Mouse (Mus musculus): ENCODE data around the gene Hoxd8.

The Hoxd8 gene

GRCm38 (mm10) chr2:74704393-74704998, at the start of gene Hoxd8:
Hoxd8 (plus strand) TSS chr2:74704615.
- peak; percentile 89 to 95 for DNase-seq (ENCODE audit: inconsistent age in 2 of 2, low spot score in 1 of 2)

DNA sequence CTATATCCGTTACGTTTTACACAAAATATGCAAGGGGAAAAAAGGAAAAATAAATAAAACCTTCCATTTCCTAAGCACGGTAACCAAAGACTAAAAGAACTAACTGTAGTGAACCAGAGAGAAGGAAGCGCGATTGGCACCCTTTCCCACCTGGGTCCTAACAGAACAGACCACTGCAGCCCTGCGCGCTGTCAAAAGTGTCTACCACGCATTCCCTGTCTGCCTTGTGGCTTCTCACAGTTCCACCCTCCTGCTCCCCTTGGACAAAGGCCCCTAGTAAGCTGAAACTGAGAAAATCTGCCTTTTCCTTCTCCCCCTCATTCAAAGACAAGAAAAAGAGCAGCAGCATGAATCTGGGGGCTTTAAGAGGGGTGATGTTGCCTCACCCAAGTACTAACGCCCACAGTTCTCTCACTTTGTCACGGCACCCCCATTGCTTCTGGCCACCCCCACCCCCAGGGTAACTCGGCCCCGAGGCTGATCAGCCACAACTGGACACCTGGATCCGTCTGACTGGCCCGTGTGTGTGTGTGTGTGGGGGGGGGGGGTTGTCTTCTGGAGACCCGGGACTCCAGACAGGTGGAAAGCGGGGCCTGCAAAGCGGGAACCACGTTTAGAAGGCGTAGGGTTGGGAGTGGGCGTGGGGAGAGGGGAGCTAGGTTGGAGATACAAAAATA, 49.5 kb upstream of the Hoxd8 start:
- no peak for DNase-seq (ENCODE audit: inconsistent age in 2 of 2, low spot score in 1 of 2)

- peak in 1 of 2 experiments; percentile 64 for DNase-seq (ENCODE audit: inconsistent age in 2 of 2, low spot score in 1 of 2)
Measured at GRCm38 (mm10) chr2:74655420-74655781, 49.0 kb upstream of the Hoxd8 start.

DNA sequence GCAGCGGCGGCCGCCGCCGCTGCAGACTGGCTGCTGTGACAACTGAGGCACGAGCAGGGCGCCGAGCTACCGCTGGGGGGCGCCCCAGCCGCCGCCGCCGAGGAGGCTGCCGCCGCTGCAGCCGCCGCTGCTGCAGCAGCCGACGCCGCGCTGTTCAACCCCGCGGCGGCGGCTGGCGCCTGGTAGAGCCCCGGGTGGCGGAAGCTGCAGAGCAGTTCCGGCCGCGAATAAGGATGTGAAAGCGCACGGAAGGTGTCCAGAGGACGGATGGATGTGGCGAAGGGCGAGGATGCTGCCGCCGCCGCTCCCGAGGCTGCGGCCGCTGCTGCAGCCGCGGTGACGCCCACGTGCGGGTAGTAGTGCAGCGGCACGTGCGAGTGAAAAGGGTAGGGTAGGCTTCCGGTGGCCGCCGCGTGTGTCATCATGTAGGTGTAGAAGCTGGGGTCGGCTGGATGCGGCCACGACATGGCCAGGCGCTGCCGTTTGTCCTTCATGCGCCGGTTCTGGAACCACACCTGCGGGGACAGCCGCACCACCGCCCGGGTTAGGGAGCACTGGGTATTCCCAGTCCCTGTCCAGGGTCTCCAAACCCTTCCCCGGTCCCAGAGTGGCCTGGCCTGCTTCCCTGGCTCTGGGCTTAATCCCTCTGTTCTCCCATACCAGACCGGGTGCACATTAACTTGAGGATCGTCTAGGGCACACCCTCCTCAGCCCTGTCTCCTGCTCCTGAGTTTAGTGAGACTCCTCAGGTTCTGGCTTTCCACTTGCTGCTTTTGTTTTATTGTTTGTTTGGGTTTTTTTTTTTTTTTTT, 48.4 kb upstream of the Hoxd8 start:
- peak in 1 of 2 experiments; percentile 37 for DNase-seq (ENCODE audit: inconsistent age in 2 of 2, low spot score in 1 of 2)

DNA sequence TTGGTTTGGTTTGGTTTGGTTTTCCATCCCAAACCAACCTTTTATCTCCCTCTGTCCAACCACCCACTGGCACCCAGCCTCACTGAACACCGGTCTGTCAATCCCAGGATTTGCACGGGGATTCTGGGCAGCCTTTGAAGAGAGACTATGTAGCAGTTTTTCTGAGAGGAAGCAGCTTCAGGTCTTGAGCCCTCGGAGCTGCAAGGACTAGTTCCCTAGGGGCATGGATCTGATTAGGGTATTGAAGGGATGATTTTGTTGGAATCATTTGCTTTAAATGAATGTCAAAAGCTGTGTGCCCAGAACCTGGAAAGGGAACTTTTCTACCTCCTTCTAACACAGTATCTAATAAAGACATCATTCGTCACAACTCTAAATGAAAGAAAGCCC, 47.8 kb upstream of the Hoxd8 start:
- peak in 1 of 2 experiments; percentile 37 for DNase-seq (ENCODE audit: inconsistent age in 2 of 2, low spot score in 1 of 2)

- DNase-seq (ENCODE audit: inconsistent age in 2 of 2, low spot score in 1 of 2): peak in 1 of 2 experiments; percentile 55
Measured at GRCm38 (mm10) chr2:74657251-74658023, 47.0 kb upstream of the Hoxd8 start.

GRCm38 (mm10) chr2:74658024-74658666, 46.3 kb upstream of the Hoxd8 start:
- no peak for DNase-seq (ENCODE audit: inconsistent age in 2 of 2, low spot score in 1 of 2)

- DNase-seq (ENCODE audit: inconsistent age in 2 of 2, low spot score in 1 of 2): no peak
Measured at GRCm38 (mm10) chr2:74658667-74659371, 45.6 kb upstream of the Hoxd8 start.

GRCm38 (mm10) chr2:74659507-74660005, 44.9 kb upstream of the Hoxd8 start, which contains the start of gene Evx2:
Evx2 (minus strand) TSS chr2:74659557.
- no peak for DNase-seq (ENCODE audit: inconsistent age in 2 of 2, low spot score in 1 of 2)

GRCm38 (mm10) chr2:74660421-74661375, 43.7 kb upstream of the Hoxd8 start:
- DNase-seq (ENCODE audit: inconsistent age in 2 of 2, low spot score in 1 of 2): no peak

- peak in 1 of 2 experiments; percentile 47 for DNase-seq (ENCODE audit: inconsistent age in 2 of 2, low spot score in 1 of 2)
Measured at GRCm38 (mm10) chr2:74661685-74662084, 42.7 kb upstream of the Hoxd8 start.

DNA sequence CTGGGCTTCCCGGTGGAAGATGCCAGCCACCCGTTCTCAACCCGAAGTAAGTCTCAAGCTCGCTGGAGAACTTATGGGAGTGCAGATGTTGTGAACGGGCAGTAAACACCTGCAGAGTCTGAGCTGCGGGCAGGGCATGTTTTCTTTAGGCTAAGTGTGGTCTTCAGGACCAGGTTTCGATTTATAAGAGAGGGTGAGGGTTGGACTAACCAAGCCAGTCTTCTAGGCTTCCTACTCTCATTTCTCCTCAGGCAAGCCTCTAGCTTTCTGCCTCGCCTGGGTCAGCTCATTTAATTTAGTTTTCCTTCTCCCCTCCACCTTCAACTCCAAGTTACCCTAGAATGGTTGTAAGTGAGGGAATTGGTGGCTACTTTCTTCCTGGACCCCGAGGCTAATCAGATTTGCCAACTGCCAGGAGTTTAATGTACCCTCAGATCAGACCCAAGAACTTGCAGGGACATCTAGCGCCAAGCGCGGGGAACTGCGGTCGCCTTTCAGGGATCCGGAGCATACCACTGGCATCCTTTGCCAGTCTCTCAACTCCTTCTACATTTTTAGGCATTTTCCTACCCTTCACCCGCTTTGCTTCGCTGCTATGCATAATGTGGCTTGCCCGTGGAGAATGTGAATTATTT, 41.0 kb upstream of the Hoxd8 start:
- DNase-seq (ENCODE audit: inconsistent age in 2 of 2, low spot score in 1 of 2): peak in 1 of 2 experiments; percentile 74

GRCm38 (mm10) chr2:74666411-74666810, 38.0 kb upstream of the Hoxd8 start:
- DNase-seq (ENCODE audit: inconsistent age in 2 of 2, low spot score in 1 of 2): no peak

DNA sequence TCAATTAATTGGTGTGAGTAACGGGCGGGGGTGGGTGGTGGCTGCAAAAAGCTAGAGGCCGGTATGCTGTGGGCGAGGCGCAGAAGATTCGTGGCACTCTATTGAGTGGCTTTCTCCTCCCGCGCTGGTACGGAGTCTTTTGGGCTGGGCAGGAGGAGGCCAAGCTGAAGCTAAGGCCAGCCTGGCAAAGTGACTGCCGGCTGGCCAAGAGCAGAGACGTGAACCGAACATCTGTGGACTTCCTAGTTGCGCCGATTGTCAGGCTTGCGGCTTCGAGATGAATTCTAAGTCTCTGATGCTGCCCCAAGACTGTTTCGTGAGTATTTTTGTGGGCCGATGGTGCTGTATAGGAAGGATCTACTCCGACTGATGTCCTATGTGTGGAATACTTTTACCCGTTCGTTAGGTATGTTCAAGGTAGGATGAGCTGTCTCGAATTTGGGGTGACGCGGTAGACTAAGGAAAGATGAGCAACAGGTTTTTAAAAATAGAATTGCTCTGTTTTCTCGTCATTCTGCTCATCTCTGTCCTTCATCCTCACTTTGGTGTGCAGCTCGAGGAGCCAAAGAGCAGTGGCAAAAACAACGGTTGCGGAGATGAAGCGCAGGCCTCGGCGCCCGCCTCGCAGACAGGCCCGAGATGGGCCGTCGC, 37.1 kb upstream of the Hoxd8 start:
- DNase-seq (ENCODE audit: inconsistent age in 2 of 2, low spot score in 1 of 2): peak in 1 of 2 experiments; percentile 52

DNA sequence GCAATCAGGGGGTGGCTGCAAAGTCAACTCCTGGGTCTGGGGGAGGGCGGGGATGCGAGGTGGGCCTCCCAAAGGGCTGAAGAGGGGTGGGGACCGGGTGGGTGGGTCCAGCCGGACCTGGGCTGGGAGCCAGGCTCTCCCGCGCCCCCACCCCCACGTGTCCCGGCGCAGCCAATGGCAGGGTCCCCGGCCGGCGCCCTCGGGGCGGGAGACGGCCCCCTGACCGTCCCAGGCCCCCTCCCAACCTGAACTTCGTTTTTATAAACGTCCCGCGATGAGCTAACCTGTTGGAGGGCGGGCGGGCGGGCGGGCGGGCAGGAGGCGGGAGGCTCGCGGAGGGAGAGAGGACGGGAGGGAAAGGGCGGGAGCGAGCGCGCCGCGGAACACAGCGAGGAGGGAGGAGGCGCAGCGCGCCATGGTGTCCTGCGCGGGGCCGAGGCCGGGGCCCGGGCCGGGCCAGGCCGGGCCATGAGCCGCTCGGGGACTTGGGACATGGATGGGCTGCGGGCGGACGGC, 36.5 kb upstream of the Hoxd8 start, which contains the start of gene Hoxd13:
Gene Hoxd13, plus strand, starts transcription at position 469 of the 516 bp plus-strand sequence.
- DNase-seq (ENCODE audit: inconsistent age in 2 of 2, low spot score in 1 of 2): no peak

- DNase-seq (ENCODE audit: inconsistent age in 2 of 2, low spot score in 1 of 2): peak in 1 of 2 experiments; percentile 69
Measured at GRCm38 (mm10) chr2:74668370-74669229, 35.8 kb upstream of the Hoxd8 start.
